Mouse (Mus musculus) adrenal gland, postnatal 0 days (tissue): ENCODE measurements around the gene Olfr152. TPM values are rescaled to one million over a fixed set of nuclear protein-coding genes. Genes with fewer than 3 reads are reported as not detected.

Experiments used
- polyA plus RNA-seq: library from polyadenylated mRNA; unstranded; fragments of >200 nt; fragmentation: Nextera tagmentation; extraction: Ambion mirVana; gene quantifications from 2 replicates; pipeline ENCODE4 v1.2.1, GENCODE M21; 2015

The Olfr152 gene
- not detected in 2 replicates for polyA plus RNA-seq

DNA sequence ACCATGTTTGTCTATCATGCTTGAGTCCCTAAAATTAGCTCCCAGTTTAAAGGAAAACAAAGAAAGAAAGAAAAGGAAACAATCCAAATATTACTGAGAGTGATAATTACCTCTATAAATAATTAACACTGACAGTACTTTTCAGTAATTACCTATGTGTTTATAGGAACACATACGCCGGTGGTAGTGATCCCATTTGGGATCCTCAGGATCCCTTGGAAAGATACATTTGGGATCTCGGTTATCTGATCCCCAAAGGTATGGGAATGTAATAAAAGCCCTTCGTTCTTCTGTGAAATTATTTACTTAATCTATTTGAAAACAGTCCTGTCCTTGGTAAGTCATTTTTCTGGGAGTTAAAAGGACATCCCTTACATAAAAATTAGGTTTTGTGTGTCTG is at the start of gene Olfr152:
Olfr152 (plus strand) TSS at position 301 of the 400 bp plus-strand sequence.

DNA sequence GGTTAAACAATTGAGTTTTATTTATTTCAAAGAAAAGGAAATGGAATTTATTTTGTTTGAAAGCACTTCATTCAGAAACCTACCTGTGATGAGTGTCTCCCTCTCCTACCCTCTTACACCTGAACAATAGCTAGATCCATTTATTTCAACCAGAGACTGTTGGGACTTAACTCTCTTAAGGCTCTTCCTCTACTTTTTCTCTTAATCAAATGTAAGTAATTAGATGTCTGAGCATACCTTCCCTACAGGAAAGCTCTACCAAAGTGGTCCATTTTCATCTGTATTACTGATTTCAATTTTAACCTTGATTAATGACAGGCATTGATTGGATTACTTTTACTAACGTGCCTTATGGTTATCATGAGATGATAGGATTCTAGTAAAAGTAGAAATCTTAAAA is 39.4 kb upstream of the Olfr152 start, which contains the start of gene Olfr1138:
Olfr1138 (minus strand) TSS at position 101 of the 400 bp plus-strand sequence.

DNA sequence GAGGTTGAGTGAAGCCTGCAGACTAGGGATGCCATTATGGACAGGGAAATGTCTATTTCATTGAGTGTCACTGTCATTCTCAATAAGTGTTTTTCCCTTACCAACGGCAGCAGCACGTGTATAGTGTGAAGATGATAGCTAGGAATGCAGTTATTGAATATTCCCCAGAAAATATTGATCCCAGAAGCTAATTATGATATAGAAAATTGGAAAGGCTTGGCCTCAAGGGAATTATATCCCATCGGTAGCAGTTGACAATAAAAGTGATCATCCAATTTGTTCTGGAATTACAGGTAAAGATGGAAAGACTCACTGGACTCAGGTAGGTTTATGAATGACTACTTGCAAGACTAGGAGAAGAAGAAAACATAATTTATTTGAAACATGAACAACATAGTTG is 35.8 kb upstream of the Olfr152 start, which contains the start of gene Olfr1140:
Olfr1140 (plus strand) TSS at position 301 of the 400 bp plus-strand sequence.

DNA sequence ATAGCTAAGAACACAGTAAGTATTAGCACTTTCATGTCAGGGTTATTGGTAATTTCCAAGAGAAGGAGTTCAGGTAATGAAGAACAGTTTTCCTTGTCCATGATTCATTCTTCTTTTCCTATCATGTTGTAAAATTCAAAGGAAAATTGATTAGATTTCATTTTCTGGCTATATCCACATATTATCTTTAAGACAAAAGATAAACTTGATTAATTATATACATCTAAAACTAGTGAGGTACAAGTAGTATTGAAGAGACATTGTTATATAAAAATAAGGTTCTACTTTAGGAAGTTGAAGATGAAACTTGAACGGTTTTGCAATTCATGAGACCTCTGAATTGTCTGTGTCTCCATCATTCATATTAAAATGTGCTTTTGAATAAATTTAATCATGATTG is 25.4 kb upstream of the Olfr152 start, which contains the start of gene Olfr1141:
Olfr1141 (minus strand) TSS at position 101 of the 400 bp plus-strand sequence.

DNA sequence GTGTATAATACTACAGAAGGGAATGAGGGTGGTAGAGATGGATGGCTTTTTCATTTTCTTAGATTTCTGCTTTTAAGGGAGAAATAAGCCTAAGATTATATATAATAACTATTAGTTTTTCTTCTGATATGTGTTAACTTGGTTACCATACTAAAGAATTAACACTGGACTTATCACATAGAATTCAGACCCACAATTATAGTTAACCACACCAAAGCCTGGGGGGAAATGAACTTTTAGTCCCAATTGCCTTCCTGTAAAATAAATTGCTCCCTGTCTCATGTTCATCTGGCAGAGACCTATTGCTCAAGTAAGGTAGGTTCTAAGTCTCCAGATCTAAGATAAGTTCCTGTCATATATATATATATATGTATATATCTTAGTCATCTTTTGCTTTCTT is 21.0 kb downstream of the Olfr152 start, which contains the start of gene Olfr1143:
Olfr1143 (plus strand) TSS at position 301 of the 400 bp plus-strand sequence.

DNA sequence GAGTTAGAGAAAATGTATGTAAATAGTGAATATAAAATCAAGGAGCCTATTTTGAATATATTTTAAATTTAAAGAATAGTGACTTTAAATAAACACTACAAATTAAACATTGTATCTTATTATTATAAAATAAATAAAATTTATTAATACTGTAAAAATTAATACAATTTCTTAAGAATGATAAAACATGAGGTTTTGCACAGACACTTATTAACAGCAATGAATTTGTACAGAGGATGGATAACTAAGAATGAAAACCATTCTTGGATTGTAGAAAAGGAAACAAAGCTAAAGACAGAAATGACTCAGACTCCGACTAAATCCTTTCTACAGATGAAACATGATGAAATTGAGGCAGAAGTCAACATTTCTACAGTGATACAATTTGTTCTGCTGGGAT is 30.2 kb downstream of the Olfr152 start, which contains the start of gene Olfr1145:
Olfr1145 (plus strand) TSS at position 301 of the 400 bp plus-strand sequence.

DNA sequence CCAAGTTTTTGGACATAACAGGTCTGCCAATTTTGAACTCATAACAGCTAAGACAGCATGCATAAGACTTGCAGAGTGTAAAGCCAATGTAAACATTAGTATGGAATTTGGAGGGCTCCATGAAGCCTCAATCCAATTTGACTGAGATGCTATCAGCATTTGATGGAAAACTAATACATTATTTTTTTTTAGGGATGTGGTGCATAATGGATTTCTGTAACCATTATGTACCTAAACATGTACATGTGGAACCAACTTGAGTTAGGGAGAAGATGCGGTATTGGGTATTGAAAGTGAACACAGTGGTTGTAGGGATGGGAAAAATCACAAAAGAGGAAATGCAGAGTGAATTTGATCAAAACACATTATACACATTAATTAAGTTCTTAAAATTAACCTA is 51.0 kb downstream of the Olfr152 start, which contains the start of gene Olfr1148:
Olfr1148 (plus strand) TSS at position 301 of the 400 bp plus-strand sequence.

Other genes with a start within 250 kb of the Olfr152 start
- not detected in 2 replicates for gene Olfr153, start 247.7 kb upstream of the Olfr152 start, polyA plus RNA-seq
- gene Olfr1128, start 233.9 kb upstream of the Olfr152 start, polyA plus RNA-seq = not detected in 2 replicates
- not detected in 2 replicates for gene Olfr1129, start 205.6 kb upstream of the Olfr152 start, polyA plus RNA-seq
- gene Olfr1130, start 173.3 kb upstream of the Olfr152 start, polyA plus RNA-seq = not detected in 2 replicates
- not detected in 2 replicates for gene Olfr1131, start 152.4 kb upstream of the Olfr152 start, polyA plus RNA-seq
- gene Olfr1132, start 141.9 kb upstream of the Olfr152 start, polyA plus RNA-seq = not detected in 2 replicates
- not detected in 2 replicates for gene Olfr1133, start 132.1 kb upstream of the Olfr152 start, polyA plus RNA-seq
- not detected in 2 replicates for gene Olfr1134, start 121.0 kb upstream of the Olfr152 start, polyA plus RNA-seq
- gene Olfr1135, start 105.8 kb upstream of the Olfr152 start, polyA plus RNA-seq = not detected in 2 replicates
- not detected in 2 replicates for gene Olfr1136, start 85.5 kb upstream of the Olfr152 start, polyA plus RNA-seq
- not detected in 2 replicates for gene Olfr1137, start 66.3 kb upstream of the Olfr152 start, polyA plus RNA-seq
- not detected in 2 replicates for gene Olfr1138, start 39.5 kb upstream of the Olfr152 start, polyA plus RNA-seq
- gene Olfr1140, start 35.7 kb upstream of the Olfr152 start, polyA plus RNA-seq = not detected in 2 replicates
- gene Olfr1141, start 25.5 kb upstream of the Olfr152 start, polyA plus RNA-seq = not detected in 2 replicates
- not detected in 2 replicates for gene Olfr1143, start 21.1 kb downstream of the Olfr152 start, polyA plus RNA-seq
- not detected in 2 replicates for gene Olfr1145, start 30.3 kb downstream of the Olfr152 start, polyA plus RNA-seq
- gene Olfr1148, start 51.0 kb downstream of the Olfr152 start, polyA plus RNA-seq = not detected in 2 replicates
- gene Olfr1150-ps1, start 64.5 kb downstream of the Olfr152 start, polyA plus RNA-seq = not detected in 2 replicates
- not detected in 2 replicates for gene Olfr1151, start 76.4 kb downstream of the Olfr152 start, polyA plus RNA-seq
- gene Olfr1152, start 87.0 kb downstream of the Olfr152 start, polyA plus RNA-seq = not detected in 2 replicates
- not detected in 2 replicates for gene Olfr1153, start 115.5 kb downstream of the Olfr152 start, polyA plus RNA-seq
- gene Olfr1154, start 125.7 kb downstream of the Olfr152 start, polyA plus RNA-seq = not detected in 2 replicates
- not detected in 2 replicates for gene Olfr1155, start 165.7 kb downstream of the Olfr152 start, polyA plus RNA-seq
- gene Olfr1156, start 173.6 kb downstream of the Olfr152 start, polyA plus RNA-seq = not detected in 2 replicates
- not detected in 2 replicates for gene Olfr1157, start 188.8 kb downstream of the Olfr152 start, polyA plus RNA-seq
- gene Olfr74, start 195.2 kb downstream of the Olfr152 start, polyA plus RNA-seq = not detected in 2 replicates
- gene Olfr1158, start 210.6 kb downstream of the Olfr152 start, polyA plus RNA-seq = not detected in 2 replicates
- not detected in 2 replicates for gene Olfr1160, start 228.8 kb downstream of the Olfr152 start, polyA plus RNA-seq
- not detected in 2 replicates for gene Olfr1161, start 243.3 kb downstream of the Olfr152 start, polyA plus RNA-seq